Mouse (Mus musculus) kidney, adult 2 months (tissue): ENCODE results near the gene Ephb4.

Experiments used
- CTCF ChIP-seq: fragments of 200-500 bp; conservative IDR thresholded peaks from 2 replicates; pipeline ENCODE4 v1.5.1; 2011; ENCODE audit warnings: low read depth, mild to moderate bottlenecking, control low read depth, low read length, moderate library complexity, mixed read lengths; ENCODE audit not compliant: insufficient read depth, insufficient read length
- POLR2A ChIP-seq: fragments of 200-500 bp; IDR thresholded peaks from one replicate; pipeline ENCODE4 v1.6.1; 2011; ENCODE audit warnings: low read depth, low read length, control low read depth

GRCm38 (mm10) chr5:137330910-137331309 lies 19.0 kb upstream of the Ephb4 start:
- no peak for TF ChIP-seq CTCF
- no peak for TF ChIP-seq POLR2A
